Mouse (Mus musculus): Measurements from ENCODE around the gene Nt5c2. TPM values are rescaled to one million over a fixed set of nuclear protein-coding genes. Genes with fewer than 3 reads are reported as not detected.

Gene Nt5c2
- polyA plus RNA-seq, 1 experiment from 2014 or later = 89.4 TPM

DNA sequence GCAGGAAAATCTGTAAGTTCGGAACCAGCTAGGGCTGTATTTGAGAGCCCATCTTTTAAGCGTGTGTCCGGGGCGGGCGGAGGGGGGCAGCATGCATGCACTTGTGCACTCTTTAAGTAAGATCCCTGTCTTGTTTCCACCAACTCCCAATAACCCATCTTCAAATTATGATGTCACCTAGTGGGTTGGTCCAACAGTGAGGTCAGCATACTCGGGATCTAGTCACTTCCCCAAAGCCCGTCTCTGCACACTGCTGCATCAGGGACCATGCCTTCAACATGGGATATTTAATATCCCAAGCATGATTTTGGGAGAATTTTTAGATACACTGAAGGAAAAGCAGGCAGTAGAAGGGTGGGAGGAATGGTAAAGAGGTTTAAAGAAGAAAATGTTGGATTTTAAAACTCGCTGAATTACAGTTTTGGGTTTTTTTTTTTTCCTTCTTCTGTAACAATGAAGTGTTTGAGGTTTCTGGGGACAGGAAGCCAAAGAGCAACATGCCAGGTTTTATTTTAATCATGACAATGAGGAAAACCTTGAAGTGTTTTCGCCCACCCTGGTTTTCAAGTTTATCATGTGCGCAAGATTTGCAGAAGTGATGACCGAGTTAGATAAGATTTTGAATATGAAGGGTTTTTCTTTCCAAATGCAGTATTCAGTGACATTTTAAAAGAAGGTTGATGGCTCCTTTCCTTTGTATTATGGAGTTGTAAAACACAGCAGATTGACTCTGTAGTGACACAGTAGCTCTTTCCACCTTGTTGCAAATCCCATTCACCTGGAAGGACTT lies 177.5 kb downstream of the Nt5c2 start:
- WGBS = 86% methylated on average over 11 of the region's 11 CpGs
- Histone ChIP-seq H3K36me3 (ENCODE audit: insufficient read depth, low read length) (no peaks in the 10 kb centered on the region), H3K9me3 (ENCODE audit: low read length) (no peaks in the 10 kb centered on the region), H3K27ac (ENCODE audit: low read length) (no peak overlapping the region), H3K4me3 (ENCODE audit: low read length) (no peak overlapping the region), H3K4me2 (replicated peaks; ENCODE audit: low read depth, low read length) (no peak overlapping the region), H3K27me3 (ENCODE audit: insufficient read depth, low read length) (no peaks in the 10 kb centered on the region), H3K9ac (replicated peaks; ENCODE audit: low read length) (no peak overlapping the region), H3K4me1 (ENCODE audit: insufficient read depth, low read length) (no peaks in the 10 kb centered on the region)
- ATAC-seq (ENCODE audit: low FRiP score, low TSS enrichment) = no peak

DNA sequence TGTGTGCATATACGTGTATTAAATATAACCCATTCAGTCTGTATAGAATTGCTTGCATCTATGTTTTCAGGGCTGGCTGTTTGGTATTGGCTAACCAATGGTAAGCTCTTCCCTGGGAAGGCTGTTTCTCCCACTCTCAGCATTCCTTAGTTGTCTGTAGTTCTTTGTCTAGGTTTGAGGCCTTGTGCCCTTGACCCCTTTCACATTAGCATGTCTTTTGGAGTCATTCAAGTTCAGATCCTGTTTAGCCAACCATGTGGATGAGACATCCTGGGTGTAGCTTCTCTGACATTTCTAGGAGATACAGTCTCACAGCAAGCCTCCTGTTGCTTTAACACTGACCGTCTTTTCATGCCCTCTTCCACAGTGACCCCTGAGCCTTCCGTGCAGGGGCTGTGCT lies 178.9 kb downstream of the Nt5c2 start:
- WGBS = 67% methylated on average over 3 of the region's 3 CpGs
- ATAC-seq (ENCODE audit: low FRiP score, low TSS enrichment) = no peak
- H3K27me3 ChIP-seq (ENCODE audit: insufficient read depth, low read length) = no peaks in the 10 kb centered on the region
- no peak overlapping the region for H3K4me2 ChIP-seq (replicated peaks; ENCODE audit: low read depth, low read length)
- no peaks in the 10 kb centered on the region for H3K36me3 ChIP-seq (ENCODE audit: insufficient read depth, low read length)
- no peak overlapping the region for H3K4me3 ChIP-seq (ENCODE audit: low read length)
- H3K9ac ChIP-seq (replicated peaks; ENCODE audit: low read length) = no peak overlapping the region
- no peaks in the 10 kb centered on the region for H3K4me1 ChIP-seq (ENCODE audit: insufficient read depth, low read length)
- no peak overlapping the region for H3K27ac ChIP-seq (ENCODE audit: low read length)
- no peaks in the 10 kb centered on the region for H3K9me3 ChIP-seq (ENCODE audit: low read length)

DNA sequence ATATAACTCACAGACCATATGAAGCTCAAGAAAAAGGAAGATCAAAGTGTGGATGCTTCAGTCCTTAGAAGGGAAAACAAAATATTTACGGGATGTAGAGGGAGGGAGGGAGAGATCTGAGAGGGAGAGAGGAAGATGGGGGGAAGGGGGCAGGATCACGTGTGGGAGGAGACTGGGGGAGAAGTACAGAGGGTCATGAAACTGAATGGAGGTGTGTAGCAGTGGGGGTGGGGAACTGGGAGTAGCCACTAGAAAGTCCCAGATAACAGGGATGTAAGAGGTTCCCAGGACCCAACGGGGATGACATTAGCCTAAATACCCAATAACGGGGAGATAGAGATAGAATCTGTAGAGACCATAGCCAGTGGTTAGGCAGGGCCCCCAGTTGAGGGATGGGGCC lies 179.6 kb downstream of the Nt5c2 start:
- no peak overlapping the region for H3K4me2 ChIP-seq (replicated peaks; ENCODE audit: low read depth, low read length)
- WGBS = 63% methylated on average over 4 of the region's 4 CpGs
- no peaks in the 10 kb centered on the region for H3K36me3 ChIP-seq (ENCODE audit: insufficient read depth, low read length)
- ATAC-seq (ENCODE audit: low FRiP score, low TSS enrichment) = no peak
- H3K4me1 ChIP-seq (ENCODE audit: insufficient read depth, low read length) = no peaks in the 10 kb centered on the region
- no peak overlapping the region for H3K4me3 ChIP-seq (ENCODE audit: low read length)
- H3K9ac ChIP-seq (replicated peaks; ENCODE audit: low read length) = no peak overlapping the region
- H3K9me3 ChIP-seq (ENCODE audit: low read length) = no peaks in the 10 kb centered on the region
- H3K27ac ChIP-seq (ENCODE audit: low read length) = no peak overlapping the region
- H3K27me3 ChIP-seq (ENCODE audit: insufficient read depth, low read length) = no peaks in the 10 kb centered on the region

DNA sequence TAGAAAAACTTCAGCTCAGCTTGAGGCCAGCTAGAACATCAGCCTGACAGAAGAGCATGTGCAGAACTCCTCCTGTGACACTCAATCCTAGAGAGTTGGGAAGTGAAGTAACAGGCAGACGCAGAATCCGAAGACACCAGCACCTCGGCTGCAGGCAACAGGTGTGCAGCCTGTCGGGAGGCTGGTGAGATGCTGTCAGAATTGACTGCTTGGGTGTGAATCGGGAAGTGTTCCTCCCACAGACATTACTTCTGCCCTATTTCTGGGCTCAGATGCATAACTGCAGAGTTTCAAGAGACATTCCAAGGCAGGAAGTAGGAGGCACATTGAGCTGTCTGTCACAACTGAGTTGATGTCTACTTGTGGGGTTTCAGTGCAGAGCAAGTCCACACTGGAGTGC lies 180.7 kb downstream of the Nt5c2 start:
- H3K27ac ChIP-seq (ENCODE audit: low read length) = no peak overlapping the region
- H3K27me3 ChIP-seq (ENCODE audit: insufficient read depth, low read length) = no peaks in the 10 kb centered on the region
- H3K9me3 ChIP-seq (ENCODE audit: low read length) = no peaks in the 10 kb centered on the region
- H3K4me3 ChIP-seq (ENCODE audit: low read length) = no peak overlapping the region
- no peaks in the 10 kb centered on the region for H3K4me1 ChIP-seq (ENCODE audit: insufficient read depth, low read length)
- no peak overlapping the region for H3K4me2 ChIP-seq (replicated peaks; ENCODE audit: low read depth, low read length)
- no peak overlapping the region for H3K9ac ChIP-seq (replicated peaks; ENCODE audit: low read length)
- WGBS = 62% methylated on average over 5 of the region's 5 CpGs
- ATAC-seq (ENCODE audit: low FRiP score, low TSS enrichment) = no peak
- no peaks in the 10 kb centered on the region for H3K36me3 ChIP-seq (ENCODE audit: insufficient read depth, low read length)

Other genes starting within 250 kb of the Nt5c2 start
- gene Ina, start 455 bp downstream of the Nt5c2 start, polyA plus RNA-seq (2015; fragmentation: Nextera tagmentation; extraction: Ambion mirVana) = 0.71 and 2.1 TPM in 2 replicates
- gene Pcgf6, start 35.8 kb upstream of the Nt5c2 start, polyA plus RNA-seq (2015; fragmentation: Nextera tagmentation; extraction: Ambion mirVana) = 20.2 and 25.6 TPM in 2 replicates
- 4.3 and 4.5 TPM in 2 replicates for gene Taf5, start 52.6 kb upstream of the Nt5c2 start, polyA plus RNA-seq (2015; fragmentation: Nextera tagmentation; extraction: Ambion mirVana)
- 1,146 and 1,154 TPM in 2 replicates for gene Usmg5, start 75.5 kb upstream of the Nt5c2 start, polyA plus RNA-seq (2015; fragmentation: Nextera tagmentation; extraction: Ambion mirVana)
- 9.3 and 10.3 TPM in 2 replicates for gene Pdcd11, start 75.6 kb upstream of the Nt5c2 start, polyA plus RNA-seq (2015; fragmentation: Nextera tagmentation; extraction: Ambion mirVana)
- 8.5 and 8.7 TPM in 2 replicates for gene Calhm2, start 123.1 kb upstream of the Nt5c2 start, polyA plus RNA-seq (2015; fragmentation: Nextera tagmentation; extraction: Ambion mirVana)
- gene Calhm1, start 129.1 kb upstream of the Nt5c2 start, polyA plus RNA-seq (2015; fragmentation: Nextera tagmentation; extraction: Ambion mirVana) = not detected in 2 replicates
- gene Calhm3, start 142.6 kb upstream of the Nt5c2 start, polyA plus RNA-seq (2015; fragmentation: Nextera tagmentation; extraction: Ambion mirVana) = not detected in 2 replicates
- gene Neurl1a, start 163.7 kb upstream of the Nt5c2 start, polyA plus RNA-seq (2015; fragmentation: Nextera tagmentation; extraction: Ambion mirVana) = 5.5 and 6.0 TPM in 2 replicates

Measured in kidney, embryonic 16.5 days (tissue).